Mouse (Mus musculus): ENCODE measurements around the gene Zfhx2.
A peak's percentile ranks its signal among the peaks of the same experiment; 100 is the strongest.

Gene Zfhx2

DNA sequence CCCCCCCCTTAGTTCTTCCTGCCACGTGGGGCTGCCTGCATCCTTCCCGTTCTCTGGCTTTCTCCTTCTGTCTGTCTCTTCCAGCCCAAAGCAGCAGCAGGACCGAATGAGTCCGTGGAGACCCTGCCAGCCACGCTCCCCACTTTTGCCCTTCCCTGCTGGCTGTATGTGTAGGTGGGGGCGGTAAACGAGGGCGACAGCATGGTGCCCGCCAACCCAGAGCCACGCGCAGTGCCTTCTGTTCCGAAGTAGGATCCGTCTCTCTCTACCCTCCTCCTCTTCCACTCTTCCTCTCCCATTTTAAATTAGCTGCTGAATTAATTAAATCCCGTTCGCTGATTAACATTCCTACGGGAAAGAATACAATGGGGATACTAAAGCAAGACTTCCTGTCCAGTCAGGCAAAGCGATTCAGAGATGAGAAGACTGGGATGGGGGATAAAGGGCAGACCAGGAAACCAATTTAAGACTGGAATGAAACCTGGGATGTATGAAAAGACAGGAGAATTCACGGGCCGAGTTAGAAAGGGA lies 59.4 kb downstream of the Zfhx2 start:
- DNase-seq = no peak

DNA sequence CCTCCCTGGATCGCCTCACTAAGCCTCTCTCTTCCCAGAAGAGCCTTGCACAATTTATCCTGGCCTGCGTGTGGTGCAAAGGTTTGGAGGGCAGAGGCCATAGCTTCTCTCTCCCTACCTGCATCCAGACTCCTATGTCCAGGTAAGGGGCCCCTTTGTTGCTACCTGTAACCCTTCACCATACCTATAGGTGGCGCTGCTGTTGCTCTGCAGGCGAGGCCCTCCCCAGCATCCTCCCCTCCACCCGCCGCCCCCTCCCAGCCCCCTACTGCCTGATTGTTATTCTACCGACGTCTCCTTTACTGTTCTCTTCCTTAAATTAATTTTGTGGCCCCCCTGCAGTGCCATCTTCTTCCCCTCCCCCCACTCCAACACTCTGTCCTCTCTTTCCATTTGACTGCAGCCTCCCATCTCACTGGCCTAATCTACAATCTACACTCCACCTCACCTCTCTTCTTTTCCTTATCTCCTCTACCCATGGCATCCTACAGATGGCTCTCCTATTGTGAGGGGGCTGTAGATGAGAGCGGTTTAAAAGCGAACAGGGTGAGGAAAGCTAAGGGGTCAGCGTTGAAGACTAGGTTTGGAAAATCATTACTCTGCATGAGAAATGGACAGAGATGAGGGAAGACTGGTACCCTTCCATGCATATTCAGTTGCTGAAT lies 63.0 kb downstream of the Zfhx2 start:
- DNase-seq = peak; percentile 54

DNA sequence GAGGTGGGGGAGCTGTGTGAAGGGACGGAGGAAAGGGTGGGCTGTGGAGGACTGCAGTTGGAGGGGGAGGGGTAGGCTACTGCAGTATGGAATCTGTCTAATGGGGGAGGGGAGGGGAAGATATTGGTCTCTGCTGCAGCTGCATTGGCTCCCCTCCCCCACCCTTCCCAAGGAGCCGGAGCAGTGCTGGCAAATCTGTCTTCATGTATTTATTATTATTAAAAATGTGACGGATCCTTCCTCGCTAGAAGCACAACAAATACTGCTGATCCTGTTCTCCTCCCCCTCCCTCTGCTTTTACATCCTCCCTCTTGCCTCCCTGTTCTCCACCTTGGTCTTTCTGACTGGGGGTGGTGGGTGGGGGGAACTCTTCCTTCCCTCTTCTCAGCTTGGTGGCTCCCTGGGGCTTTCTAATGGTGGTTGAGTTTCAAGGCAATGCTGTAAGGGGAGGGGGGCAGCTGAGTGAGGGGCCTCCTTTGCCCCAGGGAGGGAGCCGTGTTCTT lies 63.7 kb downstream of the Zfhx2 start:
- no peak for DNase-seq

DNA sequence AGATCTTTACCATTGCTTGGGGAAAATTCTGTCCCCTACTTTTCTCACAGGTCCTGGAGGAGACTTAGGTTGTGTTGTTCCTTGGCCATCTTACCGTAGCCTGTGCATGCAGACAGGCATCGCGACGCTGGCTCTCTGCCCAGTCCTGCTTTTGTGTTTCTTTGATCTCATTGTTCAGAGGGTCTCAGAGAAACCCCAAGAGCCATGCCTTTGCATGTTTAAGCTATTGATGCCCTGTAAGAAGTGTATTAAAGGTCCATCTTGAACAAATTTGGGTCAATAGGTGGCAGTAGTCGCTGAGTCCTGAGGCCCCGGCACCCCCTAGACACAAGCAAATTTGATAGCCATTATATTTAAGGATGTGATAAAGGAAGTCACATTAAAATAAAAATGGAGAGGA lies 64.5 kb downstream of the Zfhx2 start:
- DNase-seq = peak; percentile 48

DNA sequence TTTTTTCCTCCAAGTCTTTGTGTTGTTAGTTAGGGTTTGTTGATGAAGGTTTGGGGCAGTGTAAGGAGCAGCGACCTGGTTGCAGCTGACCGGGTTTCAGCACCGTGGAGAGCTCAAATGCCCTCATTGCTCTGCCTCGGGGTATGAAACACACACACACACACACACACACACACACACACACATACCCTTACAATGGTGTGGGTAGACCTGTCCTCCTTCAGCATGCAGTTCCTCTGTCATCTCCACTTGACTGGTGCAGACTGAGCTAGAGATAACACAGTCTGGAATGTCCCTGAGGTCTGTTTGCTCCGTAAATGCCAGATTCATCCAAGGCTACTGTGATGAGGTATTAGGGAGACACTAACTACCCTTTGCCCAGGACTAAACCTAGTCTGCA lies 64.9 kb downstream of the Zfhx2 start:
- DNase-seq = no peak

DNA sequence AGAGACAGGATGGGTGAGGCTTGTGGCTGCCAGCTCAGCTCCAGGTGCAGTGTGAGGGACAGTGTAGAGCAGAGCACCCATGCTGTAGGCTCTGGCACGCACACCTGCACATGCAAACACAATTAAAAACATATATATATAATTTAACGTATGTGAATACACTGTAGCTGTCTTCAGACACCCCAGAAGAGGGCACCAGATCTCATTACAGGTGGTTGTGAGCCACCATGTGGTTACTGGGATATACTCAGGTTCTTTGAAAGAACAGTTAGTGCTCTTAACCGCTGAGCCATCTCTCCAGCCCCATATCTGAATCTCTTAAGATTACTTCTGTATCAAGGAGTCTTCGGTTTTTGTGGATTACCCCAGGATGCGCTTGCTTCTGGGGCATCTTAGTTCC lies 66.6 kb downstream of the Zfhx2 start:
- no peak for DNase-seq

DNA sequence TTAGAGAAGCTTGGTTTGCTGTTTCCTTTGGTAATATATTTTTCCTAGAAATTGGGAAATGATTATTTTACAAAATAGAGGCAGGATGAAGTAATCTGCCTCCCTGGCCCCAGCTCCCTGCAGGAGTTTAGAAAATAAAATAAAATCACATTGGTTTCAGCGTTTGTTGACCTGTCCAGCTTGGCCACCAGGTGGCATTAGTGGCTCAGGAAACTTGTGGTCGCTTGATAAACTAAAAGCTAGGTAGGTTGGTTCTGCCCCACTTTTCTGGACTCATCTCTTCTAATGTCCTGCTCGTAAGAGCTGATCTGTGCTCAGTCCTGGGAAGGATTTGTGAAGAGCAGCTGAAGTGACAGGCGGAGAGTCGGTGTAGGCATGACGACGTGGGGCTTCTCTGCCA lies 67.9 kb downstream of the Zfhx2 start:
- DNase-seq = peak; percentile 72

DNA sequence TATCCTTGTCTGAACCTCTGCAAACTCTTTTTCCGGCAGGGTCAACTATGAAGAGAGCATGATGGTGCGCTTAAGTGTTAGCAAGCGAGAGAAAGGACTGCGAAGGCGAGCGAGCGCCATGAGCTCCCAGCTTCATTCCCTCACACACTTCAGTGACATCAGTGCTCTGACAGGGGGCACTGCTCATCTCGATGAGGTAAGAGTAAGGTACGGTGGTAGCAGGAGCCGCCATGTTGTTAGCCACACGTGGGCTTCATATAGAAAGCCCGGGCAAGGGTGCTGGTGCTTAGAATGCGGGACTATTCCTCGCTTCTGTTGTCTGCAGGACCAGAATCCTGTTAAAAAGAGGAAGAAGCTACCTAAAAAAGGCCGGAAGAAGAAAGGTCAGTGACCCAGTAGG lies 69.1 kb downstream of the Zfhx2 start:
- no peak for DNase-seq

DNA sequence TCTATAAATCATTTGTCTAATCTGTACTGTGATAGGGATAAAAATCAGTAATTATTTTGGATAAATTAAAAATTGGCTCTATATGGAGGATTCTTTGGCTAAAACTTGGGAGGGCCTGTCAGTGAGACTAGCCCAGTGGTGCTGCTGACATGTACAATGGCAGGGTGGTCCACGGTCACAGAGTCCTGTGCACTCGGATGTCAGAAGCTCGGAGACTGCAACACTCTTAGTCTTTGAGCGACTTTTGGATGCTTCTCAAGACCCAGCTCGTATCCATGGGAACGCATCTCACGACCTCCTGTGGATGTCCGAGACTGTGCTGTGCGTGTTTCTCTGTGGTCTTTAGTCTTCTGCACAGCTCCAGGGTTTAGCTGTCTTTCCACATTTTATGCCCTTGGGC lies 71.7 kb downstream of the Zfhx2 start:
- DNase-seq = no peak

DNA sequence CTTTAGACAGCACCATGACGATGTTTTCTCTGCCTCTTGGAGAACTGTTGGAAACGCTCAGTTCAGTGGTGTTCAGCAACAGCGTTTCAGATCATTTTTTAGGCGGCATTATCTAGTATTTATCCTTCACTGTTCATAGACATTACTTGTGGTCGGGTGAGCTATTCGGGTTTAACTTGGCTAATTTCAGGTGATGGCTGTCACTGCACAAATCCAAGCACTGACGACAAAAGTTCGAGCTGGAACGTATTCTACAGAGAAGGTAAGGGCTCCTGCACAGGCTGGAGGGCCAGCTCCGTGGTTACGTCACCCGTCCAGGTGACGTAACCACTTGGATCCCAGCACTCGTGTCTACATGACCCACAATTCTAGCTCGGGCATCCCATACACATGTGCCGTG lies 75.2 kb downstream of the Zfhx2 start:
- DNase-seq = no peak

DNA sequence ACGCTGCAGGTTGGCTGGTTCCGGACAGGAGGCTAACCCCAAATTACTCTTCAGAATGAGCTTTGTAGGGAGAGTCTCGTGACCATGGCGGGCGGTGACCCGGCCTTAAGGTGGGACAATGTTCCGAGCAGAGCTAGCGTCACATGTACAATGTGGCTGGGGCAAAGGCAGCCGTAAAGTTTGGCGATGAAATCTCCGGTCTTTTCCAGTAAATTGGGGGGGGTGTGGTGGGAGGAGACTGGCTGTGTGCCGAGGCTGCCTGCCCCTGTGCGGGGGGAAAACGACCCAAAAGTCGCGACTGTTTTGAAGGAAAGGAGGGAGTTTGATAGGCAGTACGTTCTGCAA lies 76.4 kb downstream of the Zfhx2 start:
- DNase-seq = no peak

DNA sequence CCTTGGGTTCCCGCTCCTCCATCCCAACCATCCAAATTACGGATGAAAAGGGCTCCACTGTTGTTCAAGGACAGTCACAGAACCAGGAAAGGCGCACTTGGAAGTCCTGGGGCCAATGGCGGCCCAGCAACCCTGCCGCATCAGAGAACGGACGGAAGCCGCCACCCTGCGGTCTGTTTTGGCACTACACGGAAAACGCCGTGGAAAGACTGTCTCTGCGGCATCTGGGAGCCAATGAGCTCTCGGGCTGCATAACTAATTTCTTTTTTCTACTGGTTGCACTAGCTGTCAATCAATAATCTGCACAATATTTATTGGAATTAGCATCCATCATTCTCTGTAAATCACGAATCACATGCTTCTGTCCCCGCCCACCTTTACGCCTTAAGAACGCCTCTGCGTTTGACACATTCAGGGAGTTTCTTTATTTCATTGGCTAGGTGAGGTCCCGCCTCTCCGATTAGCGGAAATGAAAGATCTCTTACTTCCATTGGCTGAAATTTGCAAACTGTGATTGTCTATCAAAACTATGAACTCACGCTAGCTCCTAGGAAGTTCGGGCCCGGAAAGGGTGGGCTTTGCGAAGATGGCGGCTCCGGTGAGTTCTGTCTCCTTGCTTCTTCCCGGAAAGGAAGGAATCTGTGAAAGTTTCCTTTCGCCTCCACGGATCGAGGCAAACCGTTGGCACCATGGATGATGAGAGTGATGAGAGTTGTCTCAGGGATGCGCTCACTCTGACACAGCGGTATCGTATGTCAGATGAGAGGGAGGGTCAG lies 76.9 kb downstream of the Zfhx2 start, which contains the start of gene Ngdn:
TSS of gene Ngdn (plus strand) at position 464 of the 776 bp plus-strand sequence.
- DNase-seq = peak; percentile 99

DNA sequence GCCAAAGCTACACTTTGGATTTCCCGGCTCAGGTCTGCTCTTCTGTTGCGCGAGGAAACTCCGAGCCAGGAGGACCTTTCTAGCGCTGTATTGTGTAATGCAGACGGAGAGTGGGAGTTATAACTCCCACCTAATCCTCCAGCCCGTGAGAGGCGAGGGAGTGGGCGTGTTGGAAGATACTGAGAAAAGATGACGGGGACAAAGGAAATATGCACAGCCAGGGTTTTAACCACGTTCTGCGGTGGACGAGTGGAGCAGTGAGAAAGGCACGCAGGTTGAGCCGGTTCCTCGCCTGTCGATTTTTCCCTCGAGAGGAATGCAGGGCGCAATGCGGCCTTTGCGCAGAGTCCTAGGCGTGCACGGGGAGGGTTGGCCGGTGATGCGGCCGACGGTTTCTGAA lies 77.5 kb downstream of the Zfhx2 start:
- no peak for DNase-seq

DNA sequence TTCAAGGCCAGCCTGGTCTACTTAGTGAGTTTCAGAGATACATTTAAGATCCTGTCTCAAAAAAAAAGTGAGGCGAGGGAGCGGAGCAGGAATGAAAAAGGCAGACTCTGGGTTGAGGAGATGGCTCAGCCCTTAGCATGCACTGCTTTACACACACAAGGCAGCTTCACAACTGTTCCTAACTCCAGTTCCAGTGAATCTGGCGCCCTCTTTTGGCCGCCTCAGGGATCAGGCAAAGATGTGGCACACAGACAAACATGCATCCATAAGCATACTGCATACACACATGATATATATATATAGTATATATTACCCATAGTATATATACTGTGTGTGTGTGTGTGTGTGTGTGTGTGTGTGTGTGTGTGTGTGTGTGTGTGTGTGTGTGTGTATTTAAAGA lies 81.0 kb downstream of the Zfhx2 start:
- DNase-seq = no peak

Measured in cerebellum, adult 11 months (tissue).